Comparison of ENCODE assay signal across 22 mouse cellular contexts in genomic region chr1:72219116-72219515, GRCm38 (mm10). TPM values are rescaled to one million over a fixed set of nuclear protein-coding genes. Genes with fewer than 3 reads are reported as not detected.
A peak's percentile ranks its signal among the peaks of the same experiment; 100 is the strongest.
DNase-seq lines count a peak whose midpoint lies in the region; ATAC-seq and TF ChIP-seq lines count a peak whose summit lies in the region.
"Had no signal": no experiment of that assay in that cellular context is flagged by ENCODE, and none has a peak within 500 bp of the region (broad histone marks: within the 10 kb centered on the region; RNA-seq: fewer than 3 reads in every experiment).

No protein-coding gene starts in this region.

- peak; percentile 61 for ATAC-seq in liver, postnatal 0 days
- ATAC-seq: activated CD4-positive, CD25-positive, alpha-beta regulatory T cell, adult 4 months; CD4-positive, CD25-positive, alpha-beta regulatory T cell, adult 4 months; forebrain, embryonic 16.5 days; Patski had no signal

- no peaks in the 10 kb centered on the region for H3K36me3 ChIP-seq in testis, adult 2 months (ENCODE audit: control insufficient read depth, insufficient read depth, low read length)
- H3K36me3 ChIP-seq in liver, postnatal 0 days (replicated peaks; ENCODE audit: insufficient read depth, low read length) = no peaks in the 10 kb centered on the region
- H3K36me3 ChIP-seq: embryonic facial prominence, embryonic 13.5 days; forebrain, embryonic 12.5 days; heart, embryonic 12.5 days; hindbrain, embryonic 15.5 days had no signal

- no peak overlapping the region for H3K27ac ChIP-seq in gastrocnemius, adult 2 months
- peak overlapping the region; percentile 61 for H3K27ac ChIP-seq in testis, adult 2 months (ENCODE audit: control insufficient read depth, insufficient read depth, low read depth, low read length)
- no peak overlapping the region for H3K27ac ChIP-seq in liver, postnatal 0 days (ENCODE audit: low read depth)
- H3K27ac ChIP-seq: embryonic facial prominence, embryonic 13.5 days; forebrain, embryonic 12.5 days; hindbrain, embryonic 15.5 days had no signal

- H3K4me1 ChIP-seq in testis, adult 2 months (ENCODE audit: control insufficient read depth, insufficient read depth, low read length) = peaks cover 3% of the 10 kb centered on the region
- peaks cover 7% of the 10 kb centered on the region for H3K4me1 ChIP-seq in liver, postnatal 0 days (ENCODE audit: insufficient read depth)
- H3K4me1 ChIP-seq: hindbrain, embryonic 15.5 days had no signal

- H3K4me2 ChIP-seq in liver, postnatal 0 days (ENCODE audit: low read depth, low read length) = no peak overlapping the region
- H3K4me2 ChIP-seq: embryonic facial prominence, embryonic 13.5 days; forebrain, embryonic 12.5 days; heart, embryonic 12.5 days; hindbrain, embryonic 15.5 days had no signal

- H3K9ac ChIP-seq in liver, postnatal 0 days (replicated peaks) = no peak overlapping the region
- H3K9ac ChIP-seq: embryonic facial prominence, embryonic 13.5 days; forebrain, embryonic 12.5 days; heart, embryonic 12.5 days; hindbrain, embryonic 15.5 days had no signal

- no peaks in the 10 kb centered on the region for H3K9me3 ChIP-seq in liver, postnatal 0 days (ENCODE audit: low read length)
- H3K9me3 ChIP-seq: embryonic facial prominence, embryonic 13.5 days; forebrain, embryonic 12.5 days; heart, embryonic 12.5 days; hindbrain, embryonic 15.5 days had no signal

- WGBS in liver, postnatal 0 days (ENCODE audit: insufficient replicate concordance) = 52% methylated on average over 2 of the region's 2 CpGs

- H3K27me3 ChIP-seq in testis, adult 2 months (ENCODE audit: control insufficient read depth, insufficient read depth, low read length) = no peaks in the 10 kb centered on the region
- 0 out of 2 replicates have a peak, but pooled peaks cover 2% of the 10 kb centered on the region for H3K27me3 ChIP-seq in liver, postnatal 0 days (ENCODE audit: insufficient read depth, low read length)
- H3K27me3 ChIP-seq: Patski had no signal

- no peak overlapping the region for H3K4me3 ChIP-seq in gastrocnemius, adult 2 months
- H3K4me3 ChIP-seq in testis, adult 2 months (ENCODE audit: control insufficient read depth, low read depth, low read length) = peak overlapping the region; percentile 41
- no peak overlapping the region for H3K4me3 ChIP-seq in liver, postnatal 0 days (ENCODE audit: low read depth, low read length)
- H3K4me3 ChIP-seq: embryonic facial prominence, embryonic 13.5 days; forebrain, embryonic 12.5 days; heart, embryonic 12.5 days; hindbrain, embryonic 15.5 days had no signal

- no peak for TF ChIP-seq POLR2A in testis, adult 2 months (IDR thresholded peaks at IDR 0.05; ENCODE audit: control insufficient read depth, low read depth, low read length)

- no peak for TF ChIP-seq EP300 in liver, postnatal 0 days (IDR thresholded peaks at IDR 0.05; ENCODE audit: low read depth)

- intact Hi-C loops in gastrocnemius, adult 2 months (cut with DNase I) = loop anchor here (5.0 kb wide), 1 partner anchor 47 kb away; no protein-coding TSS in a partner anchor

- no peak for TF ChIP-seq CTCF in gastrocnemius, adult 2 months (IDR thresholded peaks at IDR 0.05)
- TF ChIP-seq CTCF in testis, adult 2 months (IDR thresholded peaks at IDR 0.05; ENCODE audit: control insufficient read depth, insufficient read depth, insufficient replicate concordance, low read depth, low read length) = no peak
- no peak for TF ChIP-seq CTCF in liver, postnatal 0 days (IDR thresholded peaks at IDR 0.05; ENCODE audit: low read depth)

- peak; percentile 3 for DNase-seq in gastrocnemius, adult 2 months
- no peak for DNase-seq in gastrocnemius, postnatal 4 days (ENCODE audit: low spot score in 2 of 2)
- DNase-seq in testis, postnatal 10 days (ENCODE audit: low spot score) = no peak
- no peak for DNase-seq in liver, postnatal 0 days
- peak; percentile 80 for DNase-seq in yolk sac, embryonic 10.5 days (ENCODE audit: low spot score)
- DNase-seq in layer of hippocampus, postnatal 36 days = no peak
- DNase-seq in right cerebral cortex, adult 2 months (ENCODE audit: low spot score in 2 of 2) = no peak
- DNase-seq: adrenal gland, adult 2 months; adrenal gland, postnatal 36 days; B cell, adult 2 months; cerebellum, adult 8-10 months; cerebellum, postnatal 25 days; gastrocnemius, postnatal 14 days had no signal

RNA-seq across cellular contexts. Expression of gene Mreg, which starts 7.0 kb away (rescaled TPM):
- total RNA-seq in gastrocnemius, adult 2 months (2021) = 10 to 100 TPM; 37.7 to 60.5 TPM
- total RNA-seq in gastrocnemius, postnatal 4 days (2021) = 10 to 100 TPM; 33.4 to 36.6 TPM
- polyA plus RNA-seq in testis, adult 2 months (2012; rRNA removed) = 7.4 and 8.1 TPM in 2 replicates
- 10.0 and 10.5 TPM in 2 replicates for polyA plus RNA-seq in liver, postnatal 0 days (2015; fragmentation: Nextera tagmentation; extraction: Ambion mirVana)
- total RNA-seq in layer of hippocampus, postnatal 36 days (2021) = 1 to 10 TPM; 3.4 to 4.2 TPM

Comparison
In these comparisons a context has a peak if more than half of its experiments do, and no peak if none do; other contexts are left out.
1. DNase-seq: peak in gastrocnemius, adult 2 months (single experiment) and yolk sac, embryonic 10.5 days (single experiment); none in gastrocnemius, postnatal 4 days (0 of 2), testis, postnatal 10 days (single experiment), liver, postnatal 0 days (single experiment), layer of hippocampus, postnatal 36 days (0 of 2) and right cerebral cortex, adult 2 months (0 of 2).
2. RNA of gene Mreg, which starts 7.0 kb away (total RNA-seq): 37.7 to 60.5 TPM in gastrocnemius, adult 2 months and 33.4 to 36.6 TPM in gastrocnemius, postnatal 4 days; 3.4 to 4.2 TPM in layer of hippocampus, postnatal 36 days; every median in the first group is over 4 times any median in the second.